13 mouse cellular contexts compared by ENCODE assay signal in genomic region chr12:102619908-102620307, GRCm38 (mm10).
DNase-seq lines count a peak whose midpoint lies in the region; ATAC-seq and TF ChIP-seq lines count a peak whose summit lies in the region.
"Had no signal": no experiment of that assay in that cellular context is flagged by ENCODE, and none has a peak within 500 bp of the region (broad histone marks: within the 10 kb centered on the region; RNA-seq: fewer than 3 reads in every experiment).

No protein-coding gene starts in this region.

- no peaks in the 10 kb centered on the region for H3K27me3 ChIP-seq in MEL (ENCODE audit: control insufficient read depth in 1 of 2, insufficient read depth in 2 of 2, low read length in 2 of 2)
- no peaks in the 10 kb centered on the region for H3K27me3 ChIP-seq in embryonic facial prominence, embryonic 10.5 days (replicated peaks; ENCODE audit: low read depth, poor library complexity, severe bottlenecking)
- H3K27me3 ChIP-seq in hindbrain, embryonic 11.5 days (ENCODE audit: control insufficient read depth, insufficient read depth, low read length) = no peaks in the 10 kb centered on the region

- H3K27ac ChIP-seq in MEL (ENCODE audit: control insufficient read depth, low read depth, low read length) = no peak overlapping the region
- 0 out of 2 replicates have a peak overlapping the region, but pooled peaks have one; percentile 7 for H3K27ac ChIP-seq in embryonic facial prominence, embryonic 10.5 days (replicated peaks)
- no peak overlapping the region for H3K27ac ChIP-seq in hindbrain, embryonic 11.5 days (ENCODE audit: low read depth, low read length)

- TF ChIP-seq RAD21 in MEL (IDR thresholded peaks at IDR 0.05; ENCODE audit: low read depth, low read length) = no peak

- H3K4me3 ChIP-seq in MEL (ENCODE audit: control insufficient read depth in 1 of 2, insufficient read depth in 1 of 2, low read depth in 2 of 2, low read length in 2 of 2) = no peak overlapping the region
- H3K4me3 ChIP-seq in embryonic facial prominence, embryonic 10.5 days = no peak overlapping the region
- H3K4me3 ChIP-seq in hindbrain, embryonic 11.5 days (ENCODE audit: low read depth, low read length) = no peak overlapping the region
- H3K4me3 ChIP-seq: myocyte had no signal

- peaks cover 0 to 10% of the 10 kb centered on the region in 2 experiments; a peak in 2 of 4 replicates for H3K4me1 ChIP-seq in MEL (ENCODE audit: control insufficient read depth in 1 of 2, insufficient read depth in 2 of 2, low read length in 2 of 2)
- H3K4me1 ChIP-seq in embryonic facial prominence, embryonic 10.5 days = peaks cover 60% of the 10 kb centered on the region
- no peaks in the 10 kb centered on the region; the same call in 1 of the 2 replicates for H3K4me1 ChIP-seq in hindbrain, embryonic 11.5 days (replicated peaks; ENCODE audit: control insufficient read depth, insufficient read depth, low read length)

- WGBS in embryonic facial prominence, embryonic 10.5 days = 74% methylated on average over 7 of the region's 7 CpGs
- WGBS in hindbrain, embryonic 11.5 days = 70% methylated on average over 7 of the region's 7 CpGs

- no peak for TF ChIP-seq EP300 in MEL (IDR thresholded peaks at IDR 0.05; ENCODE audit: low read depth in 1 of 2, low read length in 2 of 2)

- no peak for TF ChIP-seq POLR2A in MEL (IDR thresholded peaks at IDR 0.05; ENCODE audit: control insufficient read depth in 1 of 2, insufficient read depth in 1 of 2, low read depth in 1 of 2, low read length in 2 of 2, poor library complexity in 1 of 2)

- no peak for TF ChIP-seq CTCF in MEL (IDR thresholded peaks at IDR 0.05 in 2 of 3, conservative IDR thresholded peaks at IDR 0.05 in 1 of 3; ENCODE audit: control insufficient read depth in 1 of 3, insufficient read depth in 1 of 3, low read depth in 2 of 3, low read length in 3 of 3, poor library complexity in 1 of 3, severe bottlenecking in 1 of 3)

- H3K9me3 ChIP-seq in MEL (replicated peaks; ENCODE audit: insufficient read depth, low read length) = no peaks in the 10 kb centered on the region
- H3K9me3 ChIP-seq in embryonic facial prominence, embryonic 10.5 days = no peaks in the 10 kb centered on the region
- no peaks in the 10 kb centered on the region for H3K9me3 ChIP-seq in hindbrain, embryonic 11.5 days (ENCODE audit: control insufficient read depth, low read length)

- DNase-seq in MEL (ENCODE audit: low read depth, low spot score) = peak; percentile 61
- DNase-seq in embryonic facial prominence, embryonic 10.5 days (ENCODE audit: low spot score) = no peak
- DNase-seq in kidney, postnatal 14 days = peak; percentile 70
- DNase-seq in hindbrain, embryonic 11.5 days (ENCODE audit: low spot score) = no peak
- DNase-seq in urinary bladder, postnatal 14 days (ENCODE audit: low spot score) = no peak
- no peak for DNase-seq in adrenal gland, postnatal 25 days
- no peak for DNase-seq in cerebellum, adult 8-10 months
- DNase-seq: embryo, embryonic 11 days; heart, adult 11 months; heart, postnatal 4 days; right cerebral cortex, adult 18-20 months had no signal

- H3K9ac ChIP-seq in MEL (ENCODE audit: control insufficient read depth, low read depth, low read length, poor library complexity, severe bottlenecking) = no peak overlapping the region
- H3K9ac ChIP-seq in hindbrain, embryonic 11.5 days (ENCODE audit: low read depth, low read length) = no peak overlapping the region

- peak; percentile 96 for ATAC-seq in megakaryocyte-erythroid progenitor cell, adult 5-6 weeks (replicated peaks; ENCODE audit: low FRiP score, low TSS enrichment, poor library complexity, severe bottlenecking)
- ATAC-seq in hindbrain, embryonic 11.5 days (ENCODE audit: low FRiP score) = no peak

- H3K79me2 ChIP-seq in MEL (ENCODE audit: control insufficient read depth, insufficient read depth, low read length, poor library complexity) = no peaks in the 10 kb centered on the region

- H3K36me3 ChIP-seq in MEL (ENCODE audit: control insufficient read depth in 1 of 2, insufficient read depth in 2 of 2, low read length in 2 of 2) = no peaks in the 10 kb centered on the region
- H3K36me3 ChIP-seq in embryonic facial prominence, embryonic 10.5 days (replicated peaks) = no peaks in the 10 kb centered on the region
- H3K36me3 ChIP-seq in hindbrain, embryonic 11.5 days (ENCODE audit: control insufficient read depth, insufficient read depth, low read length) = no peaks in the 10 kb centered on the region

- no peak overlapping the region for H3K4me2 ChIP-seq in hindbrain, embryonic 11.5 days (replicated peaks; ENCODE audit: low read depth, low read length)

TF ChIP-seq in MEL, 35 proteins besides CTCF, POLR2A, EP300 and RAD21:
- TF ChIP-seq TBP (IDR thresholded peaks at IDR 0.05; ENCODE audit: low read depth, low read length) = 0 out of 2 replicates have a peak, but pooled peaks have one; percentile 14
- no peak for TF ChIP-seq MYB (IDR thresholded peaks at IDR 0.05; ENCODE audit: low read depth, low read length)
- no peak for TF ChIP-seq CHD1 (IDR thresholded peaks at IDR 0.05; ENCODE audit: low read depth, low read length)

Comparison
In these comparisons a context has a peak if more than half of its experiments do, and no peak if none do; other contexts are left out.
1. DNase-seq: peak in MEL (single experiment) and kidney, postnatal 14 days (single experiment); none in embryonic facial prominence, embryonic 10.5 days (single experiment), hindbrain, embryonic 11.5 days (single experiment), urinary bladder, postnatal 14 days (single experiment), adrenal gland, postnatal 25 days (single experiment) and cerebellum, adult 8-10 months (single experiment).